Mouse (Mus musculus) CD4-positive naive resting alpha-beta T cell, adult 57 days (primary cell): ENCODE data around the gene Pth2. TPM values are rescaled to one million over a fixed set of nuclear protein-coding genes. Genes with fewer than 3 reads are reported as not detected.

ENCODE experiments used
- total RNA-seq: library from RNA; stranded (reverse); gene quantifications from one replicate; pipeline ENCODE4 v1.2.4, GENCODE M21; 2023

The Pth2 gene
- not detected for total RNA-seq

GRCm38 (mm10) chr7:45180896-45181477 lies at the start of gene Pth2:
Gene Pth2, plus strand, starts transcription at chr7:45180995.

DNA sequence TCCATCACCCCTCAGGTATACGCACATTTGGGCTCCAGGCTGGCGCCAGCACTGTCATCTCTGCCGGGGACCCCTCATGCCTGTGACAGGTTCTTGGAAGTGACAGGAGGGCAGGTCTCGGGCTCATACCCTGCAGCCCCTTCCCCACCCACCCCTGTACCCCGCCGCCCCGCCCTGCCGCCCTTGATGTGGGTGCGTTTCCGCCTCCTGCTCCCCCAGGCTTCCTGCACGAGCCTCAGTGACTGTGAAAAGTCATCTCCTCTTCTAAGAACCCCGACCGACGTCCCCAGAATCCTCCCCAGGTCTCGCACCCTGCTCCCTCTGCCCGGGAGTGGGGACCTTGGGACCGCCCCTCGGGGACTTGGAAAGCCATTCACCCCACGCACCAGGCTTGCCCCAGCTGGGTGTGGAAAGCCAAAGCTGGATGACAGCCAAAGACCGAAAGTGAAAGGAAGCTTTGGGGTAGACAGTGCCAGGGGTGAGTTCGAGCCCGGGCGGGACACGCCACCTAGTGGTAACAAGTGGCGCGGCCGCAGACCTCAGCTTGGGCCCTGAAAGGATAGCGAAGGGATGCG lies 44.7 kb upstream of the Pth2 start, which contains the start of the genes Gm45713 and Flt3l:
Gene Gm45713 (minus strand): TSS at position 239 of the 575 bp plus-strand sequence.
Gene Flt3l (minus strand): TSS at position 440 of the 575 bp plus-strand sequence.

GRCm38 (mm10) chr7:45154096-45154992 lies 26.5 kb upstream of the Pth2 start, which contains the start of the genes Pih1d1 and Aldh16a1:
Gene Pih1d1, plus strand, starts transcription at chr7:45154303.
Gene Aldh16a1, minus strand, starts transcription at chr7:45154584.

GRCm38 (mm10) chr7:45163735-45164490 lies 16.9 kb upstream of the Pth2 start, which contains the start of gene Slc17a7:
Gene Slc17a7, plus strand, starts transcription at chr7:45163949.

GRCm38 (mm10) chr7:45179469-45179868 lies 1.3 kb upstream of the Pth2 start, which contains the start of gene Gfy:
Gene Gfy, minus strand, starts transcription at chr7:45179569.

GRCm38 (mm10) chr7:45204380-45205143 lies 23.8 kb downstream of the Pth2 start, which contains the start of gene Ccdc155:
Gene Ccdc155, minus strand, starts transcription at chr7:45204892.

DNA sequence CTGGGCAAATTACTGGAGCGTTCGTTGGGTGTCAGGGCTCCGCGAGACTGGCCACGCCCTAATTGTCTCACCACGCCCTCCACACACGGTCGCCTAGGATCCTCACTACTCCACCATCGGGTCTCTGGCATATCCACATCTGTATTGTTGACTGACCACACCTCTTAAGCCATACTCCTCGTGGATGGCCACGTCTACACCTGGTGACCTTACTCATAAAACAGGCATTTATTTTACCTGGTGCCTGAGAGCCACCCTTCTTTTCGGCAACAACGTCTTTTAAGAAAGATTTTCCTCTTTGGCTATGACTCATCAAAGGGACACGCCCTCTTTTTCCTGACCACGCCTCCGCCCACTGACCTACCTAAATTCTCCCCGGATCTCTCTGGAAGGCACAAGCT lies 31.1 kb downstream of the Pth2 start, which contains the start of gene Dkkl1:
Gene Dkkl1 (minus strand): TSS at position 297 of the 401 bp plus-strand sequence.

GRCm38 (mm10) chr7:45215673-45216441 lies 35.1 kb downstream of the Pth2 start, which contains the start of gene Tead2:
Gene Tead2, plus strand, starts transcription at chr7:45215753.

Other genes starting within 250 kb of the Pth2 start
- 0.33 TPM for gene Tsks, start 237.8 kb upstream of the Pth2 start, total RNA-seq
- gene Cpt1c, start 206.1 kb upstream of the Pth2 start, total RNA-seq = 0.18 TPM
- 153 TPM for gene Prmt1, start 194.4 kb upstream of the Pth2 start, total RNA-seq
- gene Irf3, start 183.3 kb upstream of the Pth2 start, total RNA-seq = 157 TPM
- gene Bcl2l12, start 182.3 kb upstream of the Pth2 start, total RNA-seq = 19.6 TPM
- 83.6 TPM for gene Scaf1, start 164.6 kb upstream of the Pth2 start, total RNA-seq
- gene Rras, start 163.0 kb upstream of the Pth2 start, total RNA-seq = 10.3 TPM
- 75.1 TPM for gene Prr12, start 128.1 kb upstream of the Pth2 start, total RNA-seq
- gene Nosip, start 118.6 kb upstream of the Pth2 start, total RNA-seq = 61.3 TPM
- 0.95 TPM for gene Prrg2, start 118.3 kb upstream of the Pth2 start, total RNA-seq
- gene Rcn3, start 88.8 kb upstream of the Pth2 start, total RNA-seq = 6.1 TPM
- gene Fcgrt, start 77.1 kb upstream of the Pth2 start, total RNA-seq = 22.7 TPM
- 3,211 TPM for gene Rps11, start 56.6 kb upstream of the Pth2 start, total RNA-seq
- gene Rpl13a, start 52.2 kb upstream of the Pth2 start, total RNA-seq = 5,433 TPM
- not detected for gene Gm45713, start 44.8 kb upstream of the Pth2 start, total RNA-seq
- 299 TPM for gene Flt3l, start 44.6 kb upstream of the Pth2 start, total RNA-seq
- 38.5 TPM for gene Pih1d1, start 26.7 kb upstream of the Pth2 start, total RNA-seq
- 61.5 TPM for gene Aldh16a1, start 26.4 kb upstream of the Pth2 start, total RNA-seq
- gene Slc17a7, start 17.0 kb upstream of the Pth2 start, total RNA-seq = not detected
- not detected for gene Gfy, start 1.4 kb upstream of the Pth2 start, total RNA-seq
- not detected for gene Ccdc155, start 23.9 kb downstream of the Pth2 start, total RNA-seq
- not detected for gene Dkkl1, start 31.2 kb downstream of the Pth2 start, total RNA-seq
- not detected for gene Tead2, start 34.8 kb downstream of the Pth2 start, total RNA-seq
- 346 TPM for gene Cd37, start 58.1 kb downstream of the Pth2 start, total RNA-seq
- gene Slc6a16, start 60.1 kb downstream of the Pth2 start, total RNA-seq = not detected
- not detected for gene Slc6a21, start 96.5 kb downstream of the Pth2 start, total RNA-seq
- gene Trpm4, start 152.8 kb downstream of the Pth2 start, total RNA-seq = 10.0 TPM
- not detected for gene Hrc, start 154.3 kb downstream of the Pth2 start, total RNA-seq
- 0.47 TPM for gene Ppfia3, start 186.0 kb downstream of the Pth2 start, total RNA-seq
- gene Lin7b, start 189.6 kb downstream of the Pth2 start, total RNA-seq = 2.6 TPM
- 701 TPM for gene Snrnp70, start 214.7 kb downstream of the Pth2 start, total RNA-seq
- gene Kcna7, start 224.7 kb downstream of the Pth2 start, total RNA-seq = not detected
- gene Ntf5, start 232.7 kb downstream of the Pth2 start, total RNA-seq = not detected
- not detected for gene Lhb, start 239.8 kb downstream of the Pth2 start, total RNA-seq